Mouse (Mus musculus) thymus, postnatal 0 days (tissue): ENCODE measurements around the gene Tshz2. TPM values are rescaled to one million over a fixed set of nuclear protein-coding genes. Genes with fewer than 3 reads are reported as not detected.
"Not testable (repeated sequence)": the region's sequence is repeated elsewhere in the genome, so short reads cannot be mapped to it uniquely, and the experiment has no call there.

Experiments
- DNase-seq: peaks from one replicate; pipeline ENCODE4 v3.0.0-alpha.2; 2015; ENCODE audit warnings: low spot score
- polyA plus RNA-seq: library from polyadenylated mRNA; unstranded; fragments of >200 nt; fragmentation: Nextera tagmentation; extraction: Ambion mirVana; gene quantifications from 2 replicates; pipeline ENCODE4 v1.2.1, GENCODE M21; 2015

The Tshz2 gene
- polyA plus RNA-seq, 1 experiment from 2014 or later: 1.7 TPM

DNA sequence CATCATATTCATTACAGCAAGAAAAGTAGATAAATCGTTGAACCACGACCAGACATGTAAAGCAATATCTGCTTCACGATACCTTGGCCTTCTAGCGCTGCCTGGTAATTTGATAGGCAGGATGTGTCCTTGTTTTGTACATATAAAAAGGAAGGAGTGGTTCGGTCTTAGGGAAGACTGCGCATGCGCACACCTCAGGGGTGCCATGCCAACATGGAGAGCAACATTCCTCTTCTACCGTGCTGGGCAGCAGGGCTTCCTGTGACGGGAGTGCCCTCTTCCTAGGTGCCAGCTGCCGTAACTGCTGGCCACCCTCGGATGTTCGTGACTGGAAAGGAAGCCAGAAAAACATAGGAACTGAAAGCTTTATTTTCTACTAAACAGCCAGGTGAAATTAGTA is 172.7 kb downstream of the Tshz2 start:
- no peak for DNase-seq

DNA sequence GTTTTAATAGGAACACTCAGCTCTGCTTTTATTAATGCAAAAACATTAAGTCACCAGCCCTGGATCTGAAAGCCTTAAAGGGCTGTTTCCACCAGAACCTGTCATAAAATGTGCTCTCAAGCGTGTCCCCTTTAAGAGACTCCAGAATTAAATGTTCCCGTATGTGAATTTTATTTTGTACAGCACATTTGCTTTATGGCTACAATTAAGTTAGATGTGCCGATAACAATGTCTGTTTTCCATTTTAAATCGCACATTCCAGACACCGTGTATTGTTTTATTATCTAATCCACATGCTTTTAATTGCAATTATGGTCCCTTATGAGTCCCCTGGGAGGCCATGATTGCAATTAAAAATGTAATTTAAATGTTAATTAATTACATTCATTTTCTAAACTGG is 178.8 kb downstream of the Tshz2 start:
- no peak for DNase-seq

DNA sequence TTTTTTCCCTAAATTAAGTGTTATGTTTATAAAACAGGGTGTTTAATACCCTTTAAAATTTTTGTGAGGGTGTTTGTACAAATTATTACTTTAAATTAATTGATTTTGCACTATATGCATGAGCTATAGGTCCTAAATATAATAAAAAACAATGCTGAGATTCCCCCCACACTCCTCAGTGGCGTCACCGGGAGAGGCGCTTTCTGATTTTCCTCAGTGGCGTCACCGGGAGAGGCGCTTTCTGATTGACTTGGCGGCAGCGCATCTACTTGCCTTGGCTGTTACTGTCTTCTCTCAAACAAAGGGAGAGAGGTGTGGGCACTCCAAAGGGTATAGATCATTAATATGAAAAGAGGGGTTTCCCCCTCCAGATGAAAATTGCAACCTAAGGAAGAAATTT is 179.2 kb downstream of the Tshz2 start:
- no peak for DNase-seq

DNA sequence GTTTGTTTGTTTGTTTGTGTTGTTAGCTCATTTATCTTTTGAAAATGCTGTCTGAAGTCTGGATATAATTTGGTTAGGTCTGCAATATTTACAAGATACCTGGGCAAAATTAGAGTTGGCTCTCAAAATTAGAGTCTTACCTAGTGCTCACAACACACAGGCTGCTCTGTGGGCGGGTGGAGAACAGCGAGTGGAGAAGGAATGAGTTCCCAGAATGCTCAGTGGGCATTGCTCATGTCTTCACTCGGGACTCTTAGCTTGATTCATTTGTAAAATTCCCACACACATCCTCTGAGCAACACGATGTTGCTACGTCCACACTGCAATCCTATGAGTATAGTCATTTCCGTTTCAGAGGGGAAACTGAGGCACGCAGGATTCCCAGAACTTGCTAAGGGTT is 180.1 kb downstream of the Tshz2 start:
- DNase-seq: no peak

- no peak for DNase-seq
Observed at GRCm38 (mm10) chr2:169814351-169814750, 181.5 kb downstream of the Tshz2 start.

DNA sequence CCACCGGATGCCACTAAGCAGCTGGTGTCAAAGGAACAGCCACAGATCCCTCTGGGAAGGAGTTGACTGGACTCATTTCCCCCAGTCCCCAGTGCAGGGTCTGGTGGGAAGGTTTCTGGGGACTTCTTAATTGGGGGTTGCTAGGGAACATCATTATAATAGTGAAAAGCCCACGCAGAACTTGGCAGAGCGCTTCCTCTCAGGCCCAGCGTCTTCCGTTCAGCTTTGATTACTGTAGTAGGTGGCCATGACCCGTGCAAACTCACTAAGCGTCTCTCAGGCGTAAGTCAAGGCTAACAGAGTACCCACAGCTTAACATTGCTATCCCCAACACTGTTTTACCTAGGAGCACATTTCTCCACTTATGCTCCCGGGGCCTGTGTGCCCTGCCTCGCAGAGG is 181.9 kb downstream of the Tshz2 start:
- no peak for DNase-seq

- DNase-seq: no peak
Observed at GRCm38 (mm10) chr2:169821021-169821441, 188.2 kb downstream of the Tshz2 start.

DNA sequence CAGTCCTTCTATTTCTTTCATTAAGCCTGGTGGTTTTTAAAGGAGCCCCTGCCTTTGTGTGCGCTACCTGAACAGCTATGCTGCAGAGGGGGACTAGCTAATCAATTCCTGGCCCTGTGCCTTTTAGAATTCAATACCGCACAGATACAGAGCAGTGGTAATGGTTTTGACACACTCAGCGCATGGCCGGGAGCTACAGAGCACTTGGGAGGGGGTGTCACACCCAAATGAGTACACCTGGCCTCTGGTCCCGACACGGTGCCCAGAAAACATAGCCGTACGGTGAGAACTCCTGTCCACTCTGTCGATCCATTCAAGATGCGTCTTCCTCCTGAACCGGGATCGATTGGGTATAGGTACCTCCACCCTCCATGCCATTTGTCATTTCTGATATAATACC is 193.1 kb downstream of the Tshz2 start:
- DNase-seq: no peak

DNA sequence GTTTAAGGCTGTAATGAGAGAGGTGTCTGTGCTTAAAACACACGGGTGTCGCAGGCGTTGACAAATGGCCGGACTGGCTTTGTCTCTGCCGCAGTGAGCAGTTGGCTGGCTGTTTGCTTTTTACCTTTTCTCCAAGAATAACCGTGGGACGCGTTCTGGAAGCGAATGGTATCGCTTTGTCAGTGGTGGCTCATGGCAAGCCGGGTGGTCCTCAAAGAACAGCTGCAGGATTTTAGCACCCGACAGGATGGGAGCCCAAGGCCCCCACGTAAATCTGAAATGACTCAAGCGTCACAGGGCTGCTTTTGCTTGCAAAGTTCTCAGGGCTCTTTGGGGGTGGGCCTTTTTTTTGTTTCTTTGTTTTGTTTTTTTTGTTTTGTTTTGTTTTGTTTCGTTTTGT is 193.5 kb downstream of the Tshz2 start:
- DNase-seq: no peak

DNA sequence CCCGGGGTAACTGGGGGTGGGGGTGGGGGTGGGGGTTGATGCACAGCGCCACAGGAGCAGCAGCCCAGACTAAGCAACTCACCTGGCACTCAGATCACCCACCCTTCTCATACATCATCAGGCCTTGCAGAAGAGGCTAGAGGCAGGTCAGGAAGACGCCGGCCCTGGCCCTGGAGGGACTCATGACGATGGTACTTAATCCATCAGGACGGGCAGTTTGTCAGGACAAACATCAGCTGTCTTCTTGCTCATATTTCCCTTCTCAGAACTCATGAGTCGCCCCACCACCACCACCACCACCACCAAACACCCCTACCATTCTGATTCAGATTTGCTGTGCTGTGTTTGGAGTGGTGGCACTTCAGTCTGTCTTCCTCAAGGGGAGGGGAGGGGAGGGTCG is 194.0 kb downstream of the Tshz2 start:
- no peak for DNase-seq

DNA sequence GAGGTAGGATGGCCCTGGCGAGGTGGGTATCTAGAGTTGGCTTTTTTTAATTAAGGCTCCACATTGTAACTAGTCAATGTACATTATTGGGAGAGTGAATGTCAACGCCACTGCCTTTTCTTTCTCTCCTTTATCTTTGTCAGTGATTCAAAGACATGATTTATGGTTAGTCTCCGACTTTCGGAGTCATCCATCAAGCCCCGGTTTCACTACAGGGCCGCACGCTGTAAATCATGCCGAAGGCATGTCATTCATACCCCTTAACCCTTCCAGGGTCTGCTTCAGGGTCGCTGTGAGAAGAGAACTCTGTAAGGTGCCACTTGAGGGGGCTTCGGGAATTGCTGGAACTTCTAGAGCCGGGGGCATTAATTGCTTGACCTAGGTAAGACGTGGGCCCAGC is 199.4 kb downstream of the Tshz2 start:
- no peak for DNase-seq

DNA sequence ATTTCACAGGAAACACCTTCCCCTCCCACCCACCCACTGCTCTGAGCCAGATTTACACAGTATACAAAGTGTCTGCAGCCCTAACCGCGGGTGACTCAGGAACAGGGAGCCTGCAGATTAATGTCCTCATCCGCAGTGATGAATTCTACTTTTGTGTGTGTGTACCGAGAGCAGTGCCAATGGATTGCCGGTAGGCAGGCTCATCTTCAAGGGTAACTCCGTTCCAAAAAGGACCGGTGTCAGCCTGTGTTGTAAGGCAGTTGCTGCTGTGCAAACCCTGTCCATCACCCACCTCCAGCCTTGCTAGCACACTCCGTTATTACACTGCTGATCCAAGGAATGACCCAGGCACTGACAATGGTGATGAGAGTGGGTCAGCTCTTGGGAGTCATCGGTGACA is 200.8 kb downstream of the Tshz2 start:
- DNase-seq: no peak

DNA sequence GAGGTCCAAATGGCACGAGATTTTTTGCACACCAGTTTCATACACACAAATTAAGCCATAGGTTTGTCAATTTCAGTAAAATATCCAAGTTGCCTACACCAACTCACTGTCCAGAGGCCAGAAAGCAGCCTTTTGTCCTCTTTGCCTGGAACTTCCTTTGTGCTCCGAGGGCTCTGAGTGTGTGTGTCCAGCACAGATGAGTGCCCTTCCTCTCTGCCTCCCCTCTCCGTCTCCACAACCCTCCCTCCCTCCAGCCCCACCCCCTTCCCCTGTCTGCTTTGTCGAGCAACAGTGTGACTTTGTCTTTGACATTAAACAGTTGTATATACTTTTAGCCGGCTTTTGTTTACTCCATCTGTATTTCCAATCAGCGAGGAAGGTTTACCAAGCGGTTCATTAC is 201.8 kb downstream of the Tshz2 start:
- DNase-seq: no peak

DNA sequence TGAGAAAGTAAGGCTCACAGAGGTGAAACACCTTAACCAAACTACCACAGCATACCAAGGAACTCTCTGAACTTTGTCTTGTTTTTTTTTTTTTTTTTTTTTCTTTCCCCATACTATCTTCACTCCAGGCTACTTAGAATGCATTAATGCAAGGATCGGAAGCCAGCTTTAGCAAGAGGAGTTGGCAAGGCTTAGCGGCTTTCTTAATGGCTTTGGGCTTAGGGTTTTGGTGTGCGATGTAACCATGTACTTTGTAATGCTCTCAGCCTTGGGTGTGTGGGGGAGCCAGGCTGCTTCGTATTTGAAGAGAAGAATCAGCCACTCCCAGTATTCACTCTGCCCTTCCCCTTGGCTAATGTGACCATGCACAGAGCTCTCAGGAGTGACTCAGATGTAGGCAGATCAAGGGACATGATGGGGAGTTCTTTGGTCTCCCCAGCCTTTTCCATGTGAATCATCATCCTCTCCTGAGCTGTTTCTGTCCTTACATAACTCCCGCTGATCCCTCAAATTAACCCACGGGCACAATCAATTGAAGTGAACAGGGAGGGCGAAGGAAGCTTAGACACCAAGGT is 204.3 kb downstream of the Tshz2 start:
- no peak for DNase-seq

DNA sequence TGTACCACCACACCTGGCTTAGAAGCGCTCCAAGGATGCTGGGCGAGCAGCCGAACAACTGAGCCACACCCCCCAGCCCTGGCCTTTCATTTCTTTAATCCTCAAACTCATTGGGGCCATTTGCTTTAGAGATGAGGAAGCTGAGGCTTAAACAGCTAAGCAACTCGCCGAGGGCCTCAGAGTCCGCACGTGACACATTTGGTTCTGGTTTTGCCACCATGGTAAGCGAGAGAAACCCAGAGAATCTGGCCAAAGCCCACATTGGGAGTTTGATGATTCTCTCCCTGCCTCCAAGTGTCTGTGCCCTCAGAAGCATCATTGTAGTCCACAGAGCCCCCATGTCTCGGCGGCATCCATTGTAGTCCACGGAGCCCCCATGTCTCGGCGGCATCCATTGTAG is 205.7 kb downstream of the Tshz2 start:
- no peak for DNase-seq

DNA sequence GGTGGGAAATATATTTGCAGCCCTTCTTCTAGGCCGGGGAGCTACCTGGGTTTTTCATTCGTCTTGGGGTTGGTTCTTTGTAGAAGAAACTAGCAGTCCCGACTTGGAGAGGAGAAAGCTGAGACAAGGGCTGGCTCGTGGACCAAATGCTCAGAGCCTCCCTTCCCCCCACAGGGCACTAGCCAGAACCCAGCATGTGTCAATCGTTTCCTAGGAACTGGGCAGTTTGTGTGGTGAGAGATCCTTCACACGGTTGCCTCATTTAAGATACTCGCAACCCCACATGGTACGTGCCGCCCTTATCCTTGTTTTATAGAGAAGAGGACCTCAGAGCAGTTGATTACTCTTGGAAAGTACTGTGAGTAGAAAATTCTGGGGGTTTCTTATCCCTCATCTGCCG is 208.6 kb downstream of the Tshz2 start:
- no peak for DNase-seq

- DNase-seq: no peak
Observed at GRCm38 (mm10) chr2:169842494-169842893, 209.7 kb downstream of the Tshz2 start.

- DNase-seq: no peak
Observed at GRCm38 (mm10) chr2:169843553-169843952, 210.7 kb downstream of the Tshz2 start.

- peak; percentile 72 for DNase-seq
Observed at GRCm38 (mm10) chr2:169849077-169849476, 216.3 kb downstream of the Tshz2 start.

DNA sequence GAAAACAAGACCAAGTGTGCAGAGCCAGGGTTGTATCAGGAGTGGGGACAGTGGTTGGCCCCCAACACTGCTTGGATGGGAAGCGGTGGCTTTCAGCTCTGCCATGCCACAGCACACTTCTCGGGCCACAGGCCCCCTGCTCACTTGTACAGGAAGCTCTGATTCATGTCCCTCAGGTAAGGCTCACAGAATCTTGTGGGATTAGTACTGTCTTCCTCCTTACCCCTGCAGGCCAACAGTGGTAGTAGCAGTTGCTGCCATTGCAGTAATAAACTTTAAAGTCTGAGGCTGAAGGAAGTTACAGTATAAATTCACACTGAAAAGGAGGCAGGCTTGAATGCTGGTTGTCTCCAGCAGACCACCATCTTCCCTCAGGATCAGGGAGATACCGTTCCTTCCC is 216.7 kb downstream of the Tshz2 start:
- DNase-seq: no peak

- DNase-seq: no peak
Observed at GRCm38 (mm10) chr2:169851606-169852005, 218.8 kb downstream of the Tshz2 start.

GRCm38 (mm10) chr2:169854491-169854890 is 221.7 kb downstream of the Tshz2 start:
- no peak for DNase-seq

GRCm38 (mm10) chr2:169857041-169857440 is 224.2 kb downstream of the Tshz2 start:
- DNase-seq: not testable (repeated sequence)
